Mouse (Mus musculus) hindbrain, embryonic 16.5 days (tissue): ENCODE results near the gene Nhp2. TPM values are rescaled to one million over a fixed set of nuclear protein-coding genes. Genes with fewer than 3 reads are reported as not detected.
"Not testable (repeated sequence)": the region's sequence is repeated elsewhere in the genome, so short reads cannot be mapped to it uniquely, and the experiment has no call there.

Source experiments
- ATAC-seq: fragments of 200-750 bp; cut with Nextera tagmentation; 2 replicates; pipeline ENCODE4 v1.8.0; 2017; ENCODE audit warnings: moderate TSS enrichment, moderate library complexity
- H3K27ac ChIP-seq: fragments of 300-500 bp; sonication (generic); 2 replicates; pipeline ENCODE4 v1.5.1; 2014; ENCODE audit warnings: low read depth, mild to moderate bottlenecking, control low read depth, low read length, moderate library complexity
- H3K27me3 ChIP-seq: fragments of 300-500 bp; sonication (generic); replicated peaks from 2 replicates; pipeline ENCODE4 v1.6.1; 2014; ENCODE audit warnings: low read length; ENCODE audit not compliant: control insufficient read depth, insufficient read depth
- H3K36me3 ChIP-seq: fragments of 300-500 bp; sonication (generic); 2 replicates; pipeline ENCODE4 v1.6.1; 2014; ENCODE audit warnings: mild to moderate bottlenecking, low read length, moderate library complexity, mixed read lengths; ENCODE audit not compliant: control insufficient read depth, insufficient read depth
- H3K4me1 ChIP-seq: fragments of 300-500 bp; sonication (generic); 2 replicates; pipeline ENCODE4 v1.6.1; 2014; ENCODE audit warnings: low read depth, low read length; ENCODE audit not compliant: control insufficient read depth, insufficient read depth
- H3K4me2 ChIP-seq: fragments of 300-500 bp; sonication (generic); 2 replicates; pipeline ENCODE4 v1.6.1; 2014; ENCODE audit warnings: mild to moderate bottlenecking, low read length, control low read depth, moderate library complexity
- H3K4me3 ChIP-seq: fragments of 300-500 bp; sonication (generic); 2 replicates; pipeline ENCODE4 v1.5.1; 2014; ENCODE audit warnings: mild to moderate bottlenecking, low read length, control low read depth, moderate library complexity
- H3K9ac ChIP-seq: fragments of 300-500 bp; sonication (generic); 2 replicates; pipeline ENCODE4 v1.6.1; 2014; ENCODE audit warnings: low read depth, mild to moderate bottlenecking, control low read depth, low read length, moderate library complexity
- H3K9me3 ChIP-seq: fragments of 300-500 bp; sonication (generic); 2 replicates; pipeline ENCODE4 v1.6.1; 2014; ENCODE audit warnings: mild to moderate bottlenecking, low read length, moderate library complexity; ENCODE audit not compliant: control insufficient read depth
- WGBS: fragments of 180-500 bp; shearing (Covaris S2); extraction: QIAGEN DNeasy Blood & Tissue Kit; methylation state at CpG from one replicate; pipeline ENCODE4 v1.1.7; 2014; 5-methylcytosine and 5-hydroxymethylcytosine counted together
- polyA plus RNA-seq: library from polyadenylated mRNA; unstranded; fragments of >200 nt; fragmentation: Nextera tagmentation; extraction: Ambion mirVana; gene quantifications from 2 replicates; pipeline ENCODE4 v1.2.1, GENCODE M21; 2015

Nhp2 gene
- polyA plus RNA-seq, 1 experiment from 2014 or later: 98.4 TPM

DNA sequence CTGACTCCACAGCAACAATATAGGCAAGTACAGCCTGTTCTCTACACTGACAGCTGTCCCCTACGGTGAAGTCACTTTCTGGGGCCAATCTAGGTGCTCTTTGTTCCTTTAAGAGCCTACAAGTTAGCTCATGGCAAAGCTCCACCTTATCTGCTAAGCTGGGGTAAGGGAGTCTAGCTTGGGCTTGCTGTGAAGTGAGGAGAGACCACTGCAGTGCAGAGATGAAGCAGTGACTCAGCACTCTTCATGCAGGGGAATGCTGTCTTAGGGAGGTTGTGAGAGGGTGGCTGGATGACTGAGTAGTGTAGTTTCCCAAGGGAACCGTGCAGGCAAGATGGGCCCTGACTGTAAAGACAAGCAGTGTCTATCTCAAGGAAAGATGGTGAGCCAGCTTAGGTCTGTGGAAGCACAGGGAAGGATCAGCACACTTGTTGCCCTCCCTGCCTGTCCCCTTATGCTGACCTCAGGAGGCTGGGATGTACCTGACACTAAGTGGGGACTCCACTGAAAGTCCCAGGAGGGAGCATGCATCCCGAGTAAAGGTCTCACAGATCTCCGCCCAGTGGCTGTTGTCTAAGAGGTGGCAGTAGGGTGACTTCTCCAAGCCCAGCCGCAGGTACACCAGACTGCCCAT lies 5.8 kb downstream of the Nhp2 start:
- H3K4me1 ChIP-seq: peaks cover 10% of the 10 kb centered on the region
- H3K27me3 ChIP-seq: no peaks in the 10 kb centered on the region
- WGBS: 83% methylated on average over 5 of the region's 5 CpGs
- H3K36me3 ChIP-seq: peaks cover 40% of the 10 kb centered on the region
- no peaks in the 10 kb centered on the region for H3K9me3 ChIP-seq
- H3K9ac ChIP-seq: no peak overlapping the region
- H3K4me3 ChIP-seq: no peak overlapping the region
- no peak for ATAC-seq
- no peak overlapping the region for H3K4me2 ChIP-seq
- H3K27ac ChIP-seq: no peak overlapping the region

GRCm38 (mm10) chr11:51627425-51627824 lies 7.9 kb downstream of the Nhp2 start:
- H3K36me3 ChIP-seq: peaks cover 40% of the 10 kb centered on the region

GRCm38 (mm10) chr11:51627907-51628306 lies 8.4 kb downstream of the Nhp2 start:
- peaks cover 39% of the 10 kb centered on the region for H3K36me3 ChIP-seq
- H3K27me3 ChIP-seq: no peaks in the 10 kb centered on the region
- no peaks in the 10 kb centered on the region for H3K9me3 ChIP-seq
- H3K9ac ChIP-seq: no peak overlapping the region
- no peak overlapping the region for H3K27ac ChIP-seq
- ATAC-seq: no peak
- H3K4me3 ChIP-seq: no peak overlapping the region
- H3K4me1 ChIP-seq: no peaks in the 10 kb centered on the region
- H3K4me2 ChIP-seq: no peak overlapping the region
- 88% methylated on average over 8 of the region's 8 CpGs for WGBS

More at GRCm38 (mm10) chr11:51627425-51627824, 7.9 kb downstream of the Nhp2 start:
- Histone ChIP-seq H3K4me1 (no peaks in the 10 kb centered on the region), H3K27ac (no peak overlapping the region), H3K9me3 (no peaks in the 10 kb centered on the region), H3K4me2 (no peak overlapping the region), H3K27me3 (no peaks in the 10 kb centered on the region), H3K9ac (no peak overlapping the region), H3K4me3 (no peak overlapping the region)
- ATAC-seq: no peak
- WGBS: 90% methylated on average over 9 of the region's 9 CpGs

- no peaks in the 10 kb centered on the region for H3K9me3 ChIP-seq
- H3K36me3 ChIP-seq: peaks cover 28% of the 10 kb centered on the region
- ATAC-seq: no peak
- H3K27me3 ChIP-seq: no peaks in the 10 kb centered on the region
- peaks cover 8% of the 10 kb centered on the region for H3K4me1 ChIP-seq
- H3K4me3 ChIP-seq: no peak overlapping the region
- H3K9ac ChIP-seq: no peak overlapping the region
- H3K27ac ChIP-seq: no peak overlapping the region
- no peak overlapping the region for H3K4me2 ChIP-seq
- WGBS: 85% methylated on average over 15 of the region's 15 CpGs
Observed at GRCm38 (mm10) chr11:51629651-51630314, 10.2 kb downstream of the Nhp2 start.

DNA sequence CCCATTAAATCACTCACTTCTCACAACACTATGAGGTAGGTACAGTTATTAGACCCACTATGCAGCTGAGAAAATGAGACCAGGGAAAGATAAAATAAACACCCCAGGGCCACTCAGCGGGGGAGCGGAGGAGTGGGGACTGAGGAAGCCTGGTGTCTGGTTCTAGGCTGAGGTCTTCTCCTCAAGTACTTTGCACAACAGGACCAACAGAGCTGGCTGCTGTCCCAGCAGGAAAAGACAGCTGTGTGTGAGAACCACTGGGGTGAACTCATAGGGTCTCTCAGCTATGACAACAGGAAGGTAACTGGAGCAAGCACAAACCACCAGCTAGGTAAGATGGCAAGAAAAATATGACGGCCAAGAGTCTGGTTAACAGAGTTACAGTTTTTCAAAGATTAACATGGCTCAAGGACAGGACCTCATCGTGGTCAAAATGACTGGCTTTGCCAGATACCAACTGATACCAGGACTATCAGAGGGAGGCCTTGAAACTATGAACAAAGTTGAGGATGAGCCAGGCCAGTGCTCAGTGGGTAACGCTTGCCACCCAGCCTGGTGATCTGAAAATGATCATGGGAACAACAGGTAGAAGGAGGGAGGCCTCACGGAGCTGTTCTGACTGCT lies 12.7 kb downstream of the Nhp2 start:
- H3K4me1 ChIP-seq: peaks cover 17% of the 10 kb centered on the region
- H3K9me3 ChIP-seq: no peaks in the 10 kb centered on the region
- no peaks in the 10 kb centered on the region for H3K27me3 ChIP-seq
- no peak overlapping the region for H3K4me2 ChIP-seq
- no peak for ATAC-seq
- no peak overlapping the region for H3K9ac ChIP-seq
- H3K4me3 ChIP-seq: no peak overlapping the region
- no peak overlapping the region for H3K27ac ChIP-seq
- WGBS: 93% methylated on average over 6 of the region's 6 CpGs
- peaks cover 9% of the 10 kb centered on the region; the same call in 1 of the 2 replicates for H3K36me3 ChIP-seq

- not testable (repeated sequence) for H3K27ac ChIP-seq, H3K36me3 ChIP-seq, ATAC-seq, H3K27me3 ChIP-seq, H3K4me2 ChIP-seq, H3K9ac ChIP-seq, H3K4me3 ChIP-seq, H3K9me3 ChIP-seq
- H3K4me1 ChIP-seq: peaks cover 17% of the 10 kb centered on the region
- WGBS: 96% methylated on average over 7 of the region's 7 CpGs
Observed at GRCm38 (mm10) chr11:51633200-51633599, 13.7 kb downstream of the Nhp2 start.

DNA sequence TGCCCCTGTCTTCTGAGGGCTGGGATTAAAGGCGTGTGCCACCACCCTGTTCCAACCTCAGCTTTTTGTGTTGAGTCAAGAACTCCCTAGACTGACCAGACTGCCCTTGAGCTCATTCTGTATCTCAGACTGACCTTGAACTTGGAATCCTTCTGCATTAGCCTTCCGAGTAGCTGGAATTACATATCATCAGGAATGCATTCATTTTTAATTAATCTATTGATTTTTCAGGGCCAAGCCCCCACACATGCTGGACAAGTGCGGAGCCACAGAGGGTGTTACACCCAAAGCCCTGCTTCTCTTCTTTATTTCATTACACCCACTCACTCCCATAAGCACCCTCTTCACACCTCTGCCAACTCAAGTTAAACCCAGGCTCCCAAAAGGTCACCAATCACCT lies 14.2 kb downstream of the Nhp2 start:
- Histone ChIP-seq H3K9ac (no peak overlapping the region), H3K4me2 (no peak overlapping the region), H3K27me3 (no peaks in the 10 kb centered on the region), H3K27ac (no peak overlapping the region), H3K36me3 (peaks cover 3% of the 10 kb centered on the region; the same call in 1 of the 2 replicates), H3K9me3 (no peaks in the 10 kb centered on the region), H3K4me1 (peaks cover 17% of the 10 kb centered on the region), H3K4me3 (no peak overlapping the region)
- ATAC-seq: no peak
- 99% methylated on average over 3 of the region's 3 CpGs for WGBS

DNA sequence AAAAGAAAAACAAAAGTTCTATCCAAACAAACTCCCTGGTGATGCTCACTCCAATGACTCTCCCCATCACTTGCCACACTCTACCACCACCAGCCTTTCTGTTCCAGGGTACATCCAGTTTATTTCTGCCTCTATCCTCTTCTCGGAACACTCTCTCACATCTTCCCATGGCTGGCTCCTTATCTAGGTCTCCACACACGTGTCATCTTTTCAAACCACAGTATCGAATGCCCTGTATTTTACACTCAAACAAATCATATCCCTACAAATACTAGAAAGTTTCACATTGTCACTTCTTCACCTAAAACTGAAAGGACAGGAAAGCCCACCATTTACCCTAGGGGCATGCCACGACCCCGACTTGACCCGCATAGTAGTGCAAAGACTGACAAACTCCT lies 15.6 kb downstream of the Nhp2 start:
- Histone ChIP-seq H3K4me1 (peaks cover 17% of the 10 kb centered on the region), H3K27ac (peak overlapping the region; percentile 83), H3K36me3 (no peaks in the 10 kb centered on the region), H3K27me3 (no peaks in the 10 kb centered on the region), H3K4me3 (peak overlapping the region; percentile 93), H3K9me3 (no peaks in the 10 kb centered on the region), H3K9ac (peak overlapping the region; percentile 94), H3K4me2 (peak overlapping the region; percentile 56)
- ATAC-seq: no peak
- WGBS: 18% methylated on average over 6 of the region's 6 CpGs

DNA sequence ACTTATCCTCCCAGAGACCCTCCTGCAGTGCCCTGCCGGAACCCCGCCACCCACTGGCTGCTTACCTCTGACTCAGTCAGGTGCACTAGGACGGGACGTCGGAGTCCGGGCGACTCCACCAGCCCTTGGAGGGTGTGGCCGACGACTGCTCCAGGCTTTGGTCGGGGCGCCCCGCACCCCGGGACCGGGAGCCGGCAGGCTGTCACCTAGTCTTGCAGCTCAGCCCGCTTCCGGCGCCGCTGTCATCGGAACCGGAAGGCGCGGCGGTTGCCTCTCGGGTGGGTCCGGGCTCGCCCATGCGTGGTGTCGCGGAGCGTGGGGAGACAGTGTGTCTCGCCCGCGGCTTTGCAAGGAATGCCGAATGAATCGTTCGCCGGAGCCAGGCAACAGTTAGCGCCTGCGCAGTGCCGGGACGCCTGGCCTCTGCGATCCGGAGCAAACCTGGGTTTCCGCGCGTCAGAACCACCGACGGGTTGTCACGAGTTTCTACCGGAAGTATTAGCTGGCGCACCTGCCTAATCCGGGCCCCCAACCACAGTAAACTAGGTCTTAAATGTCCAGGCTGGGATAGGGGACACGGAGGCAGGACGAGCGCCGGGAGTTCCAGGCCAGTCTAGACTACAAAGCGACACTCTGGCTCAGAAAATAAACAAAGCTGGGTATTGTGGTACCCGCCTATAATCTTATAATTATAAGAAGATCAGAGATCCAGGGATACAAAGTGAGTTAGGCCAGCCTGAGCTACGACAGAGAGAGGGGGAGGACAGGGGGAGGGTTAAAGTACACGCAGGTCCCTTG lies 16.2 kb downstream of the Nhp2 start, which contains the start of gene Rmnd5b:
Rmnd5b (minus strand) TSS at position 372 of the 798 bp plus-strand sequence.
- peak; percentile 94 for ATAC-seq
- Histone ChIP-seq H3K27me3 (no peaks in the 10 kb centered on the region), H3K36me3 (no peaks in the 10 kb centered on the region), H3K27ac (peak within 1 kb of the TSS; percentile 83), H3K9ac (peak within 1 kb of the TSS; percentile 94), H3K4me2 (peak within 1 kb of the TSS; percentile 56), H3K9me3 (no peaks in the 10 kb centered on the region), H3K4me1 (peaks cover 17% of the 10 kb centered on the region), H3K4me3 (peak within 1 kb of the TSS; percentile 93)
- under 1% methylated on average over 61 of the region's 61 CpGs for WGBS
